Mouse (Mus musculus) MEL (cell line): ENCODE measurements at regions not wholly inside any gene's neighbourhood (a gene's known extent, or its start where the extent isn't known, plus 50 kb on each side); places are given as distances from the start of the nearest gene placed in this dataset.

Experiments
- DNase-seq: peaks from one replicate; pipeline ENCODE4 v3.0.0; 2011; ENCODE audit warnings: low read depth, low spot score
- H3K27ac ChIP-seq: 2 replicates; pipeline ENCODE4 v1.5.1; 2012; ENCODE audit warnings: low read depth, mild to moderate bottlenecking, control low read depth, low read length, moderate library complexity; ENCODE audit not compliant: control insufficient read depth
- H3K27me3 ChIP-seq, 2 experiments: fragments of 150-350 bp in 1 of 2; sonication (generic) in 1 of 2; 2 replicates each; pipeline ENCODE4 v1.6.1; 2012; ENCODE audit warnings: low read length in 2 of 2, mild to moderate bottlenecking in 2 of 2, improper control_type of control experiment in 1 of 2, moderate library complexity in 1 of 2; ENCODE audit not compliant: insufficient read depth in 2 of 2, control insufficient read depth in 1 of 2
- H3K36me3 ChIP-seq, 2 experiments: 2 replicates each; pipeline ENCODE4 v1.6.1; 2012 to 2014; ENCODE audit warnings: low read length in 2 of 2, improper control_type of control experiment in 1 of 2, inconsistent platforms in 1 of 2, mild to moderate bottlenecking in 1 of 2; ENCODE audit not compliant: insufficient read depth in 2 of 2, control insufficient read depth in 1 of 2
- H3K4me1 ChIP-seq, 2 experiments: fragments of 150-350 bp in 1 of 2; sonication (generic) in 1 of 2; 2 replicates each; pipeline ENCODE4 v1.6.1; 2012; ENCODE audit warnings: low read length in 2 of 2, improper control_type of control experiment in 1 of 2, mild to moderate bottlenecking in 1 of 2; ENCODE audit not compliant: insufficient read depth in 2 of 2, control insufficient read depth in 1 of 2
- H3K4me3 ChIP-seq, 2 experiments: fragments of 150-350 bp in 1 of 2; sonication (generic) in 1 of 2; 2 replicates each; pipeline ENCODE4 v1.5.1; 2012; ENCODE audit warnings: low read depth in 2 of 2, low read length in 2 of 2, mild to moderate bottlenecking in 2 of 2, moderate library complexity in 2 of 2, control low read depth in 1 of 2, improper control_type of control experiment in 1 of 2; ENCODE audit not compliant: control insufficient read depth in 1 of 2, insufficient read depth in 1 of 2
- H3K79me2 ChIP-seq: 2 replicates; pipeline ENCODE4 v1.6.1; 2012; ENCODE audit warnings: mild to moderate bottlenecking, low read length, moderate library complexity; ENCODE audit not compliant: control insufficient read depth, poor library complexity, insufficient read depth
- H3K9ac ChIP-seq: 2 replicates; pipeline ENCODE4 v1.6.1; 2012; ENCODE audit warnings: low read depth, mild to moderate bottlenecking, control low read depth, low read length, moderate library complexity; ENCODE audit not compliant: control insufficient read depth, poor library complexity, severe bottlenecking
- H3K9me3 ChIP-seq: fragments of 150-350 bp; sonication (generic); replicated peaks from 2 replicates; pipeline ENCODE4 v1.6.1; 2012; ENCODE audit warnings: mild to moderate bottlenecking, low read length, improper control_type of control experiment, moderate library complexity; ENCODE audit not compliant: insufficient read depth
- BHLHE40 ChIP-seq: IDR thresholded peaks from 2 replicates; pipeline ENCODE4 v1.6.1; 2012; ENCODE audit warnings: low read depth, mild to moderate bottlenecking, inconsistent platforms, low read length, improper control_type of control experiment, borderline replicate concordance
- CHD2 ChIP-seq: IDR thresholded peaks from 2 replicates; pipeline ENCODE4 v1.6.1; 2011; ENCODE audit warnings: low read length, improper control_type of control experiment
- CTCF ChIP-seq, 3 experiments: IDR thresholded peaks in 2 of 3; conservative IDR thresholded peaks in 1 of 3; 2 replicates each; pipeline ENCODE4 v1.5.1; 2011 to 2012; ENCODE audit warnings: low read length in 3 of 3, low read depth in 2 of 3, mild to moderate bottlenecking in 2 of 3, improper control_type of control experiment in 1 of 3, inconsistent platforms in 1 of 3, mixed read lengths in 1 of 3, moderate library complexity in 1 of 3; ENCODE audit not compliant: control insufficient read depth in 1 of 3, insufficient read depth in 1 of 3, poor library complexity in 1 of 3, severe bottlenecking in 1 of 3
- E2F4 ChIP-seq: IDR thresholded peaks from 2 replicates; pipeline ENCODE4 v1.6.1; 2011; ENCODE audit warnings: low read depth, low read length, improper control_type of control experiment, borderline replicate concordance
- ETS1 ChIP-seq: IDR thresholded peaks from 2 replicates; pipeline ENCODE4 v1.6.1; 2012; ENCODE audit warnings: low read depth, mild to moderate bottlenecking, inconsistent platforms, low read length, improper control_type of control experiment, moderate library complexity
- GATA1 ChIP-seq: IDR thresholded peaks from 2 replicates; pipeline ENCODE4 v1.6.1; 2011; ENCODE audit warnings: low read depth, low read length, improper control_type of control experiment
- HCFC1 ChIP-seq: IDR thresholded peaks from 2 replicates; pipeline ENCODE4 v1.6.1; 2012; ENCODE audit warnings: low read depth, mild to moderate bottlenecking, inconsistent platforms, low read length, improper control_type of control experiment, moderate library complexity
- KAT2A ChIP-seq: conservative IDR thresholded peaks from 2 replicates; pipeline ENCODE4 v1.6.1; 2012; ENCODE audit warnings: low read depth, low read length, improper control_type of control experiment, inconsistent platforms
- MAFK ChIP-seq: IDR thresholded peaks from 2 replicates; pipeline ENCODE4 v1.6.1; 2011; ENCODE audit warnings: low read depth, mild to moderate bottlenecking, low read length, improper control_type of control experiment, borderline replicate concordance
- MAX ChIP-seq: IDR thresholded peaks from 2 replicates; pipeline ENCODE4 v1.6.1; 2011; ENCODE audit warnings: low read length, improper control_type of control experiment
- MAZ ChIP-seq: IDR thresholded peaks from 2 replicates; pipeline ENCODE4 v1.6.1; 2012; ENCODE audit warnings: low read depth, mild to moderate bottlenecking, inconsistent platforms, low read length, improper control_type of control experiment
- MXI1 ChIP-seq: IDR thresholded peaks from 2 replicates; pipeline ENCODE4 v1.6.1; 2011; ENCODE audit warnings: mild to moderate bottlenecking, low read depth, low read length, improper control_type of control experiment
- NELFE ChIP-seq: IDR thresholded peaks from 2 replicates; pipeline ENCODE4 v1.6.1; 2011; ENCODE audit warnings: low read depth, low read length, improper control_type of control experiment
- NRF1 ChIP-seq: IDR thresholded peaks from 2 replicates; pipeline ENCODE4 v1.6.1; 2014; ENCODE audit warnings: low read depth, mild to moderate bottlenecking, inconsistent platforms, low read length, improper control_type of control experiment, moderate library complexity; ENCODE audit not compliant: poor library complexity, insufficient read depth, severe bottlenecking
- POLR2AphosphoS2 ChIP-seq: IDR thresholded peaks from 2 replicates; pipeline ENCODE4 v1.6.1; 2011; ENCODE audit warnings: low read length, improper control_type of control experiment
- SMC3 ChIP-seq: IDR thresholded peaks from 2 replicates; pipeline ENCODE4 v1.6.1; 2011; ENCODE audit warnings: low read depth, low read length, improper control_type of control experiment
- TBP ChIP-seq: IDR thresholded peaks from 2 replicates; pipeline ENCODE4 v1.8.0; 2011; ENCODE audit warnings: low read depth, low read length, improper control_type of control experiment
- UBTF ChIP-seq: IDR thresholded peaks from 2 replicates; pipeline ENCODE4 v1.6.1; 2012; ENCODE audit warnings: low read depth, mild to moderate bottlenecking, inconsistent platforms, low read length, improper control_type of control experiment, moderate library complexity, borderline replicate concordance; ENCODE audit not compliant: insufficient read depth
- USF1 ChIP-seq: IDR thresholded peaks from 2 replicates; pipeline ENCODE4 v1.6.1; 2014; ENCODE audit warnings: low read depth, mild to moderate bottlenecking, inconsistent platforms, low read length, improper control_type of control experiment, moderate library complexity
- USF2 ChIP-seq, 2 experiments: IDR thresholded peaks; 2 replicates each; pipeline ENCODE4 v1.6.1; 2011 to 2012; ENCODE audit warnings: improper control_type of control experiment in 2 of 2, low read length in 2 of 2, borderline replicate concordance in 1 of 2, inconsistent platforms in 1 of 2, low read depth in 1 of 2, mild to moderate bottlenecking in 1 of 2; ENCODE audit not compliant: insufficient read depth in 1 of 2
- ZKSCAN1 ChIP-seq: IDR thresholded peaks from 2 replicates; pipeline ENCODE4 v1.6.1; 2012; ENCODE audit warnings: low read depth, mild to moderate bottlenecking, inconsistent platforms, low read length, improper control_type of control experiment, moderate library complexity
- ZMIZ1 ChIP-seq: IDR thresholded peaks from 2 replicates; pipeline ENCODE4 v1.6.1; 2012; ENCODE audit warnings: low read depth, mild to moderate bottlenecking, inconsistent platforms, low read length, improper control_type of control experiment, moderate library complexity
- ZNF384 ChIP-seq: IDR thresholded peaks from 2 replicates; pipeline ENCODE4 v1.6.1; 2012; ENCODE audit warnings: low read depth, mild to moderate bottlenecking, inconsistent platforms, low read length, improper control_type of control experiment

- TF ChIP-seq USF1 (peak; percentile 19; the same call in 1 of the 2 replicates), TBP (no peak), MXI1 (no peak), SMC3 (no peak), ZMIZ1 (no peak), MAFK (no peak)
- H3K79me2 ChIP-seq = no peaks in the 10 kb centered on the region
- H3K4me1 ChIP-seq = peaks cover 0 to 7% of the 10 kb centered on the region in 2 experiments; a peak in 1 of 4 replicates
- no peak overlapping the region for H3K9ac ChIP-seq
- H3K9me3 ChIP-seq = no peaks in the 10 kb centered on the region
- H3K27ac ChIP-seq = no peak overlapping the region
- H3K36me3 ChIP-seq = no peaks in the 10 kb centered on the region; a peak in 1 of 4 replicates
- no peak overlapping the region for H3K4me3 ChIP-seq
- H3K27me3 ChIP-seq = no peaks in the 10 kb centered on the region
- peak; percentile 3 for DNase-seq
Observed at GRCm38 (mm10) chr3:155247124-155247523, 153.9 kb downstream of the Lrriq3 start.

DNA sequence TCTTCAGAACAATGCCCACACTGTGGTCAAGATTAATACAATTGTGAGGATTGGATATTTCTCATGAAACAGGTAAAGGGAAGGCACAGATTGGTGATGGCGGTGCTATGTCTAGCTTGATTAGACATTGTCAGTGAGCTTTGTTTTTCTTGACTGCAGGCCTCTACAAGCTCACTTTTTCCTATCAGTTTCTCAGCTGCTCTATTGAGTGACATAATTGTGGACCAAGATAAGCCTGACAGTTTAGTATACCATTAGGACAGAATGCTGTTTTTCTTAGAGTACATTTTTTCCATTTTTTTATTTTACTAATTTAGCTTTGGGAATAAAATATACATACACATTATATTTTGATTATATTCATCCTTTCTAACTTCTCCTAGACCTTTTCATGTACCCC lies 154.7 kb downstream of the Lrriq3 start:
- H3K4me1 ChIP-seq = peaks cover 0 to 7% of the 10 kb centered on the region in 2 experiments; a peak in 1 of 4 replicates
- no peaks in the 10 kb centered on the region; a peak in 1 of 4 replicates for H3K36me3 ChIP-seq
- H3K4me3 ChIP-seq = no peak overlapping the region
- no peaks in the 10 kb centered on the region for H3K27me3 ChIP-seq
- peak; percentile 3 for DNase-seq
- TF ChIP-seq ETS1 (peak; percentile 64), KAT2A (no peak)
- H3K27ac ChIP-seq = no peak overlapping the region
- no peak overlapping the region for H3K9ac ChIP-seq
- no peaks in the 10 kb centered on the region for H3K9me3 ChIP-seq
- no peaks in the 10 kb centered on the region for H3K79me2 ChIP-seq

DNA sequence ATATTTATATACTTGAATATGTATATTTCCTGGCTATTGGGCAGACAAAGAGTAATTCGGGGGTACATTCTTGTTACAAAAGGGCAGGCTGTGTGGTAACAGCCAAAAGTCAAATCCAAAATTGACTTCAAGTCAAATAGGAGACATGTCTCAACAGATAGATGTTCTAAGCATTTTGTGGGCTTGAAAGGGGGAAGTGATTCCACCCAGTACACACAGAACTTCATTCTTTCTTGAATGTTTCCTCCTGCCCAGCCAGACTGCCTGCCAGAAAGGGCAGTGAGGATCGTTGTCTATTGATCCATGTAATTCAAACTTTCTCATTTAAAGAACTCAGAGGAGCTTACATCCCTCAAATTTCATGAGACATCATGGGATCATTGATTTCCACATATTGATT lies 157.7 kb downstream of the Lrriq3 start:
- H3K4me3 ChIP-seq = no peak overlapping the region
- no peaks in the 10 kb centered on the region; a peak in 1 of 4 replicates for H3K36me3 ChIP-seq
- H3K9ac ChIP-seq = no peak overlapping the region
- TF ChIP-seq MAZ (no peak), BHLHE40 (no peak), CTCF (IDR thresholded peaks at IDR 0.05 in 2 of 3, conservative IDR thresholded peaks at IDR 0.05 in 1 of 3; ENCODE audit: control insufficient read depth in 1 of 3, insufficient read depth in 1 of 3, low read depth in 2 of 3, low read length in 3 of 3, poor library complexity in 1 of 3, severe bottlenecking in 1 of 3) (no peak), NRF1 (no peak), CHD2 (no peak), POLR2AphosphoS2 (no peak), E2F4 (no peak), NELFE (no peak), MAX (no peak), ZKSCAN1 (no peak), HCFC1 (no peak), SMC3 (no peak), MXI1 (no peak), GATA1 (no peak), ZNF384 (no peak), UBTF (no peak), USF2 (IDR thresholded peaks at IDR 0.05; ENCODE audit: borderline replicate concordance in 1 of 2, insufficient read depth in 1 of 2, low read depth in 1 of 2, low read length in 2 of 2) (no peak)
- peaks cover 0 to 7% of the 10 kb centered on the region in 2 experiments; a peak in 1 of 4 replicates for H3K4me1 ChIP-seq
- no peaks in the 10 kb centered on the region for H3K27me3 ChIP-seq
- H3K79me2 ChIP-seq = no peaks in the 10 kb centered on the region
- no peaks in the 10 kb centered on the region for H3K9me3 ChIP-seq
- DNase-seq = no peak
- H3K27ac ChIP-seq = no peak overlapping the region
